In the genomic region with DNA sequence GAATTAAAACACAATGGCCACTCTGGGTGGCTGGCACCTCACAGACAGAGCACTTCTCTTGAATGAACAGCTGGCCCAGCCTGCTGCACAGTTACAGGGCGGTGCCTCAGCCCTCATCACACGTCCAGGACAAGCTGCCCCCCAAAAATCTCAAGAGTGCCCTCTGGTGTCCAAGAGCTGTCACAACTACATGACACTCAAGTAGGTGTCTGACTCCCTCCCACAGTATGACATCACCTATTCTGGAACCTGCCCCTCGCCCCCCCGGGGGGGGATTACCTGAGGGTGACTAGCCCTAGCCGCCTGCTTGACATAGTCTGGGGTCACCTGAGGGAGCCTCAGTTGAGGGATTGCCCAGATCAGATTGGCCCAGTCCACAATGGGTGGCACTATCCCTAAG, we compare ENCODE assay signal across 9 mouse cellular contexts. TPM values are rescaled to one million over a fixed set of nuclear protein-coding genes. Genes with fewer than 3 reads are reported as not detected.
DNase-seq lines count a peak whose midpoint lies in the region; ATAC-seq and TF ChIP-seq lines count a peak whose summit lies in the region.
"Had no signal": no experiment of that assay in that cellular context is flagged by ENCODE, and none has a peak within 500 bp of the region (broad histone marks: within the 10 kb centered on the region; RNA-seq: fewer than 3 reads in every experiment).

No protein-coding gene starts in this region.

- H3K4me3 ChIP-seq in bone marrow, adult 2 months (replicated peaks; ENCODE audit: control insufficient read depth, low read depth, low read length): no peak overlapping the region
- H3K4me3 ChIP-seq in forebrain, embryonic 11.5 days (ENCODE audit: low read depth, low read length): no peak overlapping the region
- H3K4me3 ChIP-seq in heart, postnatal 0 days (ENCODE audit: low read depth, low read length): no peak overlapping the region

- WGBS in bone marrow, adult 2 months: 14% methylated on average over 5 of the region's 5 CpGs
- WGBS in forebrain, embryonic 11.5 days: 16% methylated on average over 5 of the region's 5 CpGs
- WGBS in heart, postnatal 0 days: 20% methylated on average over 5 of the region's 5 CpGs

- H3K4me2 ChIP-seq in forebrain, embryonic 11.5 days (ENCODE audit: low read depth, low read length, severe bottlenecking): no peak overlapping the region
- no peak overlapping the region for H3K4me2 ChIP-seq in heart, postnatal 0 days (ENCODE audit: low read depth, low read length)

- peak; percentile 69; the same call in 1 of the 2 replicates for ATAC-seq in forebrain, embryonic 11.5 days (replicated peaks; ENCODE audit: low FRiP score)
- peak; percentile 50 for ATAC-seq in heart, postnatal 0 days (ENCODE audit: insufficient read depth, low read depth)

- no peak overlapping the region for H3K27ac ChIP-seq in bone marrow, adult 2 months (ENCODE audit: control insufficient read depth, insufficient read depth, low read depth, low read length, poor library complexity)
- H3K27ac ChIP-seq in forebrain, embryonic 11.5 days (ENCODE audit: low read depth, low read length): no peak overlapping the region
- H3K27ac ChIP-seq in heart, postnatal 0 days (ENCODE audit: low read depth): no peak overlapping the region

- DNase-seq in ES-CJ7 (ENCODE audit: low read depth, low spot score): peak; percentile 92
- DNase-seq in forebrain, embryonic 11.5 days (ENCODE audit: low spot score): peak; percentile 72
- DNase-seq in heart, postnatal 0 days (ENCODE audit: low spot score): peak; percentile 46
- peak; percentile 52 for DNase-seq in layer of hippocampus, adult 9-11 months
- peak; percentile 87 for DNase-seq in lung, postnatal 10 days
- peak; percentile 44 to 62 for DNase-seq in right cerebral cortex, postnatal 10 days (ENCODE audit: low spot score in 2 of 2)
- peak; percentile 52 to 71 for DNase-seq in urinary bladder, postnatal 36 days (ENCODE audit: low spot score in 2 of 2)

- no peak for TF ChIP-seq POLR2A in bone marrow, adult 2 months (IDR thresholded peaks at IDR 0.05; ENCODE audit: borderline replicate concordance, control insufficient read depth, low read depth, low read length)

- peaks cover 2% of the 10 kb centered on the region for H3K4me1 ChIP-seq in bone marrow, adult 2 months (ENCODE audit: control insufficient read depth, insufficient read depth, low read length)
- no peaks in the 10 kb centered on the region; the same call in 1 of the 2 replicates for H3K4me1 ChIP-seq in forebrain, embryonic 11.5 days (replicated peaks; ENCODE audit: control insufficient read depth, insufficient read depth, low read length)
- H3K4me1 ChIP-seq in heart, postnatal 0 days (ENCODE audit: control insufficient read depth, insufficient read depth): peaks cover 14% of the 10 kb centered on the region; the same call in 1 of the 2 replicates

- H3K9ac ChIP-seq in forebrain, embryonic 11.5 days (ENCODE audit: low read length): no peak overlapping the region
- no peak overlapping the region for H3K9ac ChIP-seq in heart, postnatal 0 days (replicated peaks; ENCODE audit: low read depth, low read length)

- no peak for TF ChIP-seq EP300 in heart, postnatal 0 days (IDR thresholded peaks at IDR 0.05; ENCODE audit: low read depth)

- TF ChIP-seq CTCF in bone marrow, adult 2 months (IDR thresholded peaks at IDR 0.05; ENCODE audit: control insufficient read depth, insufficient read depth, low read length): peak; percentile 81
- peak; percentile 68 for TF ChIP-seq CTCF in heart, postnatal 0 days (IDR thresholded peaks at IDR 0.05; ENCODE audit: low read depth)

- no peaks in the 10 kb centered on the region for H3K27me3 ChIP-seq in forebrain, embryonic 11.5 days (ENCODE audit: control insufficient read depth, insufficient read depth, low read length)
- no peaks in the 10 kb centered on the region for H3K27me3 ChIP-seq in heart, postnatal 0 days (ENCODE audit: control insufficient read depth, insufficient read depth, low read length)

- H3K36me3 ChIP-seq in forebrain, embryonic 11.5 days (ENCODE audit: control insufficient read depth, insufficient read depth, low read length): no peaks in the 10 kb centered on the region
- H3K36me3 ChIP-seq in heart, postnatal 0 days (replicated peaks; ENCODE audit: control insufficient read depth, insufficient read depth, low read length): no peaks in the 10 kb centered on the region

- H3K9me3 ChIP-seq in forebrain, embryonic 11.5 days (ENCODE audit: control insufficient read depth, low read length): no peaks in the 10 kb centered on the region
- no peaks in the 10 kb centered on the region for H3K9me3 ChIP-seq in heart, postnatal 0 days (replicated peaks; ENCODE audit: control insufficient read depth, low read length)

RNA-seq across cellular contexts. Expression of gene Ahctf1, which starts 41.4 kb away (rescaled TPM):
- 21.7 and 41.3 TPM in 2 replicates for polyA plus RNA-seq in bone marrow, adult 2 months (2011; ENCODE audit: insufficient read depth, insufficient read length, low replicate concordance, missing spikeins)
- polyA plus RNA-seq in forebrain, embryonic 11.5 days (2014; fragmentation: Nextera tagmentation; extraction: Ambion mirVana): 40.2 and 44.0 TPM in 2 replicates
- total RNA-seq in heart, postnatal 0 days (2014; rRNA removed; ENCODE audit: low replicate concordance): 18.7 and 20.9 TPM in 2 replicates
- polyA plus RNA-seq in heart, postnatal 0 days (2015; fragmentation: Nextera tagmentation; extraction: Ambion mirVana): 8.0 and 8.2 TPM in 2 replicates

RNA-seq across cellular contexts. Expression of gene Gm10518, which starts 41.7 kb away (rescaled TPM):
- not detected in 2 replicates for polyA plus RNA-seq in bone marrow, adult 2 months (2011; ENCODE audit: insufficient read depth, insufficient read length, low replicate concordance, missing spikeins)
- 0.57 and 0.60 TPM in 2 replicates for polyA plus RNA-seq in forebrain, embryonic 11.5 days (2014; fragmentation: Nextera tagmentation; extraction: Ambion mirVana)
- total RNA-seq in heart, postnatal 0 days (2014; rRNA removed; ENCODE audit: low replicate concordance): not detected in 2 replicates
- polyA plus RNA-seq in heart, postnatal 0 days (2015; fragmentation: Nextera tagmentation; extraction: Ambion mirVana): 0.14 TPM in 1 of 2 replicates, not detected in the other
- polyA plus RNA-seq: large intestine, adult 2 months had no signal
